Mouse (Mus musculus): ENCODE data around the gene Prelid1. TPM values are rescaled to one million over a fixed set of nuclear protein-coding genes. Genes with fewer than 3 reads are reported as not detected.
A peak's percentile ranks its signal among the peaks of the same experiment; 100 is the strongest.

Prelid1 gene
- polyA plus RNA-seq, 1 experiment: 230 TPM

DNA sequence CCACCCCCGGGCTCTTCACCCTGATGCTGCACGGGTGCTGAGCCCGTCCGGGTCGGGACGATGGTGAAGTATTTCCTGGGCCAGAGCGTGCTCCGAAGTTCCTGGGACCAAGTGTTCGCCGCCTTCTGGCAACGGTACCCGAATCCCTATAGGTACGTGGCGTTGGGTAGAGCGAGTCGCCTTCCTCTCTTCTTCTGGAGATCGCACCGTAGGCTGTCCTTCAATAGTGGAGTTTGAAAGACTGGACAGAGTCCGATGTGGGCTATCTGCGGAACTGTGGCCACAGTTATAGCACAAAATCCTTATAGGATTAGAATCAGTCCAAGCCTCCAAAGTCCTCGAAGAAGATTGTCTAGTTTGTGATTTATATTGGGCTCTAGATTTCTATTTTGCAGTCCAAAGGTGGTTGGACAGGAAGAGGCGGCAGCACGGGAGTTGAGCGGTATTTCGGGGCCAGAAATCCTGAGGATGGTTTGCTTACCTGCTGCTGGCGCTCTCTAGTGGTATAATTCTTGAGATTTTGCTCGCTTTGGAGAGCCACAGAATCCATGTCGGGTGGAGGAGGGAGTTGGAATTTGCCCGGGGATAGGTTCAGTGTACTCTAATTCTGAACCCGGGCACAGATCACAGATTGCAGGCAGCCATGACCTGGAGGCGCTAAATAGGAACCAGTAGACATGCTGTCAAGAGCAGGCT, 2.0 kb downstream of the Prelid1 start:
- TF ChIP-seq CTCF (IDR thresholded peaks at IDR 0.05; ENCODE audit: low read depth, low read length) (peak; percentile 27), POLR2A (IDR thresholded peaks at IDR 0.05; ENCODE audit: insufficient read depth, low read length) (no peak)
- Histone ChIP-seq H3K27me3 (ENCODE audit: control insufficient read depth, insufficient read depth, low read length, poor library complexity, severe bottlenecking) (no peaks in the 10 kb centered on the region), H3K4me1 (ENCODE audit: control insufficient read depth, insufficient read depth, low read length) (no peaks in the 10 kb centered on the region), H3K36me3 (ENCODE audit: control insufficient read depth, insufficient read depth, low read length, poor library complexity, severe bottlenecking) (peaks cover 16% of the 10 kb centered on the region), H3K4me3 (ENCODE audit: low read depth, low read length) (peak overlapping the region; percentile 87), H3K27ac (ENCODE audit: insufficient read depth, low read length) (peak overlapping the region; percentile 8; the same call in 1 of the 2 replicates), H3K9me3 (replicated peaks; ENCODE audit: control insufficient read depth, insufficient read depth, low read length, poor library complexity, severe bottlenecking) (no peaks in the 10 kb centered on the region), H3K9ac (ENCODE audit: low read depth, poor library complexity, severe bottlenecking) (peak overlapping the region; percentile 82)

DNA sequence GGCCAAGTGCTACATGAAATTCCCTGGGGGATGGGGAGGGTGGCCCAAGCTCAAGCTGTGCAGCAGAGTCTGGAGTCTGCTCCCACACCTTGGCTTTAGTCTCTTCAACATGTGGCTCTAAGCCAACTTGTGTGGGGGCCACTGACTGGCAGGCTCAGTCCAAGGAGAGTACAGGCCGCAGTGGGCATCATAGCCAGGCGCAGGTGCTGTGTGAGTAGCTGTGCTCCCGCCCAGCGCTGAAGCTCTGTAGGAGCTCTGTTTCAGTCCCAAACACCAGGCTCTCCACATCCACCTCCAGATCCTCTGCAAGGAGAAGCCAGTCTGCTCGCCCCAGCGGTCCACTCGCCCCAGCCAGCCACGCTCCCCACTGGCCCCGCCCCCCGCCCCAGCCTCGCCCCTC, 5.3 kb downstream of the Prelid1 start:
- H3K4me3 ChIP-seq (ENCODE audit: low read depth, low read length): no peak overlapping the region
- TF ChIP-seq CTCF (IDR thresholded peaks at IDR 0.05; ENCODE audit: low read depth, low read length) (no peak), EP300 (IDR thresholded peaks at IDR 0.05; ENCODE audit: insufficient read depth, low read depth, low read length) (no peak), POLR2A (IDR thresholded peaks at IDR 0.05; ENCODE audit: insufficient read depth, low read length) (no peak)
- H3K9me3 ChIP-seq (replicated peaks; ENCODE audit: control insufficient read depth, insufficient read depth, low read length, poor library complexity, severe bottlenecking): no peaks in the 10 kb centered on the region
- H3K4me1 ChIP-seq (ENCODE audit: control insufficient read depth, insufficient read depth, low read length): peaks cover 5% of the 10 kb centered on the region
- H3K9ac ChIP-seq (ENCODE audit: low read depth, poor library complexity, severe bottlenecking): 0 out of 2 replicates have a peak overlapping the region, but pooled peaks have one; percentile 23
- H3K27ac ChIP-seq (ENCODE audit: insufficient read depth, low read length): peak overlapping the region; percentile 51
- no peaks in the 10 kb centered on the region for H3K27me3 ChIP-seq (ENCODE audit: control insufficient read depth, insufficient read depth, low read length, poor library complexity, severe bottlenecking)
- peaks cover 16% of the 10 kb centered on the region for H3K36me3 ChIP-seq (ENCODE audit: control insufficient read depth, insufficient read depth, low read length, poor library complexity, severe bottlenecking)

DNA sequence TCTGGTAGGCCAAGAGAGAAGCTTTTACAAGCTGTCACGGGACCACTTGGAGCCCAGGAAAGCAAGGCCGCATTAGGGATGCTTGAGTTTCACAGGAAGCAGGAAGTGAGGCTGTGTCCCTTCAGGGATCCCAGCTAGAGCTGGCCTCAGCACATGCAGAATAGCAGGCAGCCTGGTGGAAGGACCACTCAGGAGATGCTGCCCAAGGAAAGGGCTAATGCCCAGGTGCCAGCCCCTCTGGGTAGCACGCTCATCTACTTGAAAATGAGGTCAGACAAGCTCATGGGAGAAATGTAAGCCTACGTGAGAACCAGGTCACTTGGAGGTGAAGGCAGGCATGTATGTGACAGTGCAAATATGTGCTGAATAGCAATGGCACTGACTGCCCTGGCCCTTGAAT, 6.9 kb downstream of the Prelid1 start:
- Histone ChIP-seq H3K27me3 (ENCODE audit: control insufficient read depth, insufficient read depth, low read length, poor library complexity, severe bottlenecking) (no peaks in the 10 kb centered on the region), H3K4me3 (ENCODE audit: low read depth, low read length) (no peak overlapping the region), H3K9me3 (replicated peaks; ENCODE audit: control insufficient read depth, insufficient read depth, low read length, poor library complexity, severe bottlenecking) (no peaks in the 10 kb centered on the region), H3K36me3 (ENCODE audit: control insufficient read depth, insufficient read depth, low read length, poor library complexity, severe bottlenecking) (peaks cover 16% of the 10 kb centered on the region), H3K4me1 (ENCODE audit: control insufficient read depth, insufficient read depth, low read length) (peaks cover 9% of the 10 kb centered on the region), H3K9ac (ENCODE audit: low read depth, poor library complexity, severe bottlenecking) (no peak overlapping the region), H3K27ac (ENCODE audit: insufficient read depth, low read length) (no peak overlapping the region)
- TF ChIP-seq EP300 (IDR thresholded peaks at IDR 0.05; ENCODE audit: insufficient read depth, low read depth, low read length): no peak
- no peak for TF ChIP-seq POLR2A (IDR thresholded peaks at IDR 0.05; ENCODE audit: insufficient read depth, low read length)
- no peak for TF ChIP-seq CTCF (IDR thresholded peaks at IDR 0.05; ENCODE audit: low read depth, low read length)

DNA sequence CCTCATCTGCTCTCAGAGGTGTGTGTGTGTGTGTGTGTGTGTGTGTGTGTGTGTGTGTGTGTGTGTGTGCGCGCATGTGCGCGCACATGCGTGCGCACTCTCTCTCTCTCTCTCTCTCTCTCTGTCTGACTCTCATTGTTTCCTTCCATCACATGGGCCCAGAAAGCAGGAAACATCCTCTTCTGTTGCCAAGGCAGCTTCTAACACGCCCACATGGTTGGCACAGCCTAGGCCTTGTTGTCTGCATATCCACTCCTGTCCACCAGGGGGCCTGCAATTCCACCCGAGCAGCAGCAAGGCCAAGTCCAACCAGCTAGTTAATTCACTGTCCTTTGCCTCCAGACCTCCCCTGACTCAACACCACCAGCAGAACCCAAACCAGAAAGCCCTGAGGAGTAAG, 7.3 kb downstream of the Prelid1 start:
- no peak overlapping the region for H3K27ac ChIP-seq (ENCODE audit: insufficient read depth, low read length)
- peaks cover 16% of the 10 kb centered on the region for H3K36me3 ChIP-seq (ENCODE audit: control insufficient read depth, insufficient read depth, low read length, poor library complexity, severe bottlenecking)
- H3K9ac ChIP-seq (ENCODE audit: low read depth, poor library complexity, severe bottlenecking): no peak overlapping the region
- H3K9me3 ChIP-seq (replicated peaks; ENCODE audit: control insufficient read depth, insufficient read depth, low read length, poor library complexity, severe bottlenecking): no peaks in the 10 kb centered on the region
- peaks cover 9% of the 10 kb centered on the region for H3K4me1 ChIP-seq (ENCODE audit: control insufficient read depth, insufficient read depth, low read length)
- TF ChIP-seq POLR2A (IDR thresholded peaks at IDR 0.05; ENCODE audit: insufficient read depth, low read length) (no peak), EP300 (IDR thresholded peaks at IDR 0.05; ENCODE audit: insufficient read depth, low read depth, low read length) (no peak), CTCF (IDR thresholded peaks at IDR 0.05; ENCODE audit: low read depth, low read length) (peak; percentile 95)
- H3K27me3 ChIP-seq (ENCODE audit: control insufficient read depth, insufficient read depth, low read length, poor library complexity, severe bottlenecking): no peaks in the 10 kb centered on the region
- H3K4me3 ChIP-seq (ENCODE audit: low read depth, low read length): no peak overlapping the region

DNA sequence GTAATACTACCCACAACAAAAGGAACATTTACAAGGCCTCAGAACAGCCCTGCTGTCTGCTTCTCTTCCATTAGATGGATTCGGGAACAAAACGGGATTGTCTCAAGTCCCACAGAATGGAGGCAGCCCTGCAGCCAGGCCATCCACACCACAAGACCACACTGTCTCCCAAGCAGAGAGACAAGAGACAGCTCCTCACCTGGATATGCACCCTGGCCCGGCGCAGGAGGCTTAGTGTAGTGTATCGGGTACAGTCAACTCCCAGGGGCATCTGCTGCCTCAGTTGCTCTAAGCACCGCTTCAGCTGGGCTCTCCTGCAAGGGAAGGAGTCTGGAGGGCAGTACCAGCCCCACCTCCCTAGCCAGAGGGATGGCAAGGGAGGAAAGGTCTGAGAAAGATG, 7.9 kb downstream of the Prelid1 start:
- Histone ChIP-seq H3K4me1 (ENCODE audit: control insufficient read depth, insufficient read depth, low read length) (peaks cover 9% of the 10 kb centered on the region), H3K9ac (ENCODE audit: low read depth, poor library complexity, severe bottlenecking) (no peak overlapping the region), H3K36me3 (ENCODE audit: control insufficient read depth, insufficient read depth, low read length, poor library complexity, severe bottlenecking) (peaks cover 15% of the 10 kb centered on the region), H3K27me3 (ENCODE audit: control insufficient read depth, insufficient read depth, low read length, poor library complexity, severe bottlenecking) (no peaks in the 10 kb centered on the region), H3K4me3 (ENCODE audit: low read depth, low read length) (no peak overlapping the region), H3K9me3 (replicated peaks; ENCODE audit: control insufficient read depth, insufficient read depth, low read length, poor library complexity, severe bottlenecking) (no peaks in the 10 kb centered on the region), H3K27ac (ENCODE audit: insufficient read depth, low read length) (no peak overlapping the region)
- TF ChIP-seq POLR2A (IDR thresholded peaks at IDR 0.05; ENCODE audit: insufficient read depth, low read length) (no peak), CTCF (IDR thresholded peaks at IDR 0.05; ENCODE audit: low read depth, low read length) (no peak), EP300 (IDR thresholded peaks at IDR 0.05; ENCODE audit: insufficient read depth, low read depth, low read length) (no peak)

DNA sequence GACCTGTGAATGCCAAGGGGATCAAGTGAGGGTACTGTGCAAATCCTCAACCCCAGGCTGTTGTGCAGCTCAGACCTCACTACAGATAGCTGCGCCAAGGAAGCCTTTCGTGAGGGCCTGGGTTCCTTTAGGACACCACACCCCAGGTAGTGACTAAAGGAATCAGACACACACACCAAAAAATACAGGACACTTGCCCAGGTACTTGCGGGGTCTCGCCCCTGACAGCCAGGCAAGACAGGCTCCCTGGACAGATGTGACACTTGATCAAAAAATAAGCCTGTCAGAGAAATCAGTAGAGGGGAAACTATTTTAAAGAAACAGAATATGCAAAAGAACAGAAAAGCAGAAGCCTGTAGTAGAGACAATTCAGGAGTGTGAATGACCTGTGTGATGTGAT, 8.3 kb downstream of the Prelid1 start:
- Histone ChIP-seq H3K36me3 (ENCODE audit: control insufficient read depth, insufficient read depth, low read length, poor library complexity, severe bottlenecking) (peaks cover 11% of the 10 kb centered on the region; the same call in 1 of the 2 replicates), H3K9me3 (replicated peaks; ENCODE audit: control insufficient read depth, insufficient read depth, low read length, poor library complexity, severe bottlenecking) (no peaks in the 10 kb centered on the region), H3K27me3 (ENCODE audit: control insufficient read depth, insufficient read depth, low read length, poor library complexity, severe bottlenecking) (no peaks in the 10 kb centered on the region), H3K4me1 (ENCODE audit: control insufficient read depth, insufficient read depth, low read length) (peaks cover 9% of the 10 kb centered on the region), H3K27ac (ENCODE audit: insufficient read depth, low read length) (no peak overlapping the region), H3K9ac (ENCODE audit: low read depth, poor library complexity, severe bottlenecking) (no peak overlapping the region), H3K4me3 (ENCODE audit: low read depth, low read length) (peak overlapping the region; percentile 70; the same call in 1 of the 2 replicates)
- TF ChIP-seq CTCF (IDR thresholded peaks at IDR 0.05; ENCODE audit: low read depth, low read length) (no peak), EP300 (IDR thresholded peaks at IDR 0.05; ENCODE audit: insufficient read depth, low read depth, low read length) (no peak), POLR2A (IDR thresholded peaks at IDR 0.05; ENCODE audit: insufficient read depth, low read length) (no peak)
